Mouse (Mus musculus) adrenal gland, adult 18-20 months (tissue): ENCODE results near the gene Ybey. TPM values are rescaled to one million over a fixed set of nuclear protein-coding genes. Genes with fewer than 3 reads are reported as not detected.

Source experiments
- DNase-seq, 2 experiments: peaks; one replicate each; pipeline ENCODE4 v3.0.0; 2021 to 2022; ENCODE audit warnings: low spot score in 2 of 2
- long read RNA-seq, 2 experiments: library from polyadenylated mRNA; stranded (forward); transcript quantifications; one replicate each; pipeline ENCODE4 v2.0.0; 2021
- total RNA-seq, 2 experiments: library from RNA; stranded (reverse); gene quantifications; 1 replicate in 1 of 2; 2 replicates in 1 of 2; pipeline ENCODE4 v1.2.3; 2021

The Ybey gene
- total RNA-seq: 1 to 10 TPM; 2.4 to 2.5 TPM
- long read RNA-seq, experiment 1, full-length matches to known transcripts: 4 of 6 reads
- long read RNA-seq, experiment 1, partial matches to known transcripts: 0 of 6 reads
- long read RNA-seq, experiment 1, other reads (novel, unspliced or antisense): 2 of 6 reads
- long read RNA-seq, experiment 2, full-length matches to known transcripts: 3 of 10 reads
- long read RNA-seq, experiment 2, partial matches to known transcripts: 2 of 10 reads
- long read RNA-seq, experiment 2, other reads (novel, unspliced or antisense): 5 of 10 reads

- DNase-seq: peak; percentile 81 to 85
Measured at GRCm38 (mm10) chr10:76468203-76469162, at the start of gene Ybey, which contains the start of gene Mcm3ap. Gene Ybey (minus strand): TSS chr10:76469114. Gene Mcm3ap (plus strand): TSS chr10:76468927.

- peak; percentile 56 to 67 for DNase-seq
Measured at GRCm38 (mm10) chr10:76512965-76513583, 44.2 kb upstream of the Ybey start.

- no peak for DNase-seq
Measured at GRCm38 (mm10) chr10:76505865-76506264, 37.0 kb upstream of the Ybey start.

- no peak for DNase-seq
Measured at GRCm38 (mm10) chr10:76504271-76504943, 35.5 kb upstream of the Ybey start.

GRCm38 (mm10) chr10:76497522-76497921 is 28.6 kb upstream of the Ybey start:
- DNase-seq: no peak

- no peak for DNase-seq
Measured at GRCm38 (mm10) chr10:76496366-76496765, 27.5 kb upstream of the Ybey start.

GRCm38 (mm10) chr10:76495501-76495900 is 26.6 kb upstream of the Ybey start:
- no peak for DNase-seq

- no peak for DNase-seq
Measured at GRCm38 (mm10) chr10:76493527-76493926, 24.6 kb upstream of the Ybey start.

GRCm38 (mm10) chr10:76489205-76489604 is 20.3 kb upstream of the Ybey start:
- no peak for DNase-seq

GRCm38 (mm10) chr10:76488265-76488664 is 19.4 kb upstream of the Ybey start:
- no peak for DNase-seq

GRCm38 (mm10) chr10:76486302-76486701 is 17.4 kb upstream of the Ybey start:
- no peak for DNase-seq

- DNase-seq: no peak
Measured at GRCm38 (mm10) chr10:76481480-76481879, 12.6 kb upstream of the Ybey start.

- no peak for DNase-seq
Measured at GRCm38 (mm10) chr10:76480851-76481250, 11.9 kb upstream of the Ybey start.

GRCm38 (mm10) chr10:76473759-76474158 is 4.8 kb upstream of the Ybey start:
- no peak for DNase-seq

GRCm38 (mm10) chr10:76462721-76463120 is 6.2 kb downstream of the Ybey start:
- DNase-seq: no peak

- DNase-seq: no peak
Measured at GRCm38 (mm10) chr10:76462312-76462711, 6.6 kb downstream of the Ybey start.

GRCm38 (mm10) chr10:76461255-76461654 is 7.7 kb downstream of the Ybey start:
- no peak for DNase-seq

- DNase-seq: peak; percentile 35 to 45
Measured at GRCm38 (mm10) chr10:76455289-76455688, 13.6 kb downstream of the Ybey start.

GRCm38 (mm10) chr10:76448851-76449250 is 20.1 kb downstream of the Ybey start, which contains the start of gene 2610028H24Rik:
Gene 2610028H24Rik (plus strand): TSS chr10:76449081.
- DNase-seq: no peak

GRCm38 (mm10) chr10:76447406-76448229 is 21.3 kb downstream of the Ybey start:
- DNase-seq: no peak
